Comparison of ENCODE assay signal across 17 mouse cellular contexts in genomic region chr11:49808946-49809345, GRCm38 (mm10).
"Had no signal": no experiment of that assay in that cellular context is flagged by ENCODE, and none has a peak within 500 bp of the region (broad histone marks: within the 10 kb centered on the region; RNA-seq: fewer than 3 reads in every experiment).

No protein-coding gene starts in this region.

- H3K4me3 ChIP-seq: midbrain, embryonic 10.5 days; midbrain, embryonic 12.5 days; myocyte; neural tube, embryonic 13.5 days; neural tube, embryonic 15.5 days had no signal

- DNase-seq: lung, embryonic 14.5 days; lung, postnatal 10 days; lung, postnatal 4 days; midbrain, embryonic 14.5 days; retina, postnatal 1 day; right cerebral cortex, adult 18-20 months; right cerebral cortex, postnatal 25 days; right cerebral cortex, postnatal 4 days; spleen, adult 18-20 months; thymus, adult 18-20 months; thymus, postnatal 14 days; thymus, postnatal 36 days had no signal

- H3K36me3 ChIP-seq: midbrain, embryonic 12.5 days; neural tube, embryonic 13.5 days had no signal

- H3K27me3 ChIP-seq: midbrain, embryonic 12.5 days; neural tube, embryonic 13.5 days; neural tube, embryonic 15.5 days had no signal

- H3K9me3 ChIP-seq: midbrain, embryonic 10.5 days; midbrain, embryonic 12.5 days; neural tube, embryonic 13.5 days; neural tube, embryonic 15.5 days had no signal

- H3K27ac ChIP-seq: midbrain, embryonic 10.5 days; midbrain, embryonic 12.5 days; neural tube, embryonic 13.5 days; neural tube, embryonic 15.5 days had no signal

- H3K4me1 ChIP-seq: midbrain, embryonic 10.5 days; midbrain, embryonic 12.5 days; neural tube, embryonic 13.5 days; neural tube, embryonic 15.5 days had no signal
